Mouse (Mus musculus): ENCODE results near the gene Chic2. TPM values are rescaled to one million over a fixed set of nuclear protein-coding genes. Genes with fewer than 3 reads are reported as not detected.

The Chic2 gene
- polyA plus RNA-seq, 1 experiment from 2014 or later: 35.1 TPM

GRCm38 (mm10) chr5:74951375-74951774 lies 93.2 kb downstream of the Chic2 start:
- WGBS: 69% methylated on average over 5 of the region's 5 CpGs
- no peak overlapping the region for H3K4me2 ChIP-seq (replicated peaks)
- 0 out of 2 replicates have a peak, but pooled peaks cover 3% of the 10 kb centered on the region for H3K4me1 ChIP-seq
- no peak overlapping the region for H3K27ac ChIP-seq (replicated peaks)
- no peak overlapping the region for H3K4me3 ChIP-seq (replicated peaks)
- no peaks in the 10 kb centered on the region for H3K9me3 ChIP-seq (replicated peaks)
- no peaks in the 10 kb centered on the region for H3K27me3 ChIP-seq
- no peaks in the 10 kb centered on the region for H3K36me3 ChIP-seq
- no peak for ATAC-seq (ENCODE audit: insufficient number of reproducible peaks, low FRiP score, low TSS enrichment, low read depth)
- no peak overlapping the region for H3K9ac ChIP-seq

GRCm38 (mm10) chr5:74949298-74949697 lies 95.3 kb downstream of the Chic2 start:
- Histone ChIP-seq H3K36me3 (no peaks in the 10 kb centered on the region), H3K9ac (no peak overlapping the region), H3K27ac (replicated peaks) (no peak overlapping the region), H3K4me3 (replicated peaks) (no peak overlapping the region), H3K4me1 (peaks cover 7% of the 10 kb centered on the region; the same call in 1 of the 2 replicates), H3K27me3 (0 out of 2 replicates have a peak, but pooled peaks cover 3% of the 10 kb centered on the region), H3K4me2 (replicated peaks) (no peak overlapping the region), H3K9me3 (replicated peaks) (no peaks in the 10 kb centered on the region)
- 62% methylated on average over 7 of the region's 7 CpGs for WGBS
- no peak for ATAC-seq (ENCODE audit: insufficient number of reproducible peaks, low FRiP score, low TSS enrichment, low read depth)

- H3K4me2 ChIP-seq (replicated peaks): no peak overlapping the region
- H3K9me3 ChIP-seq (replicated peaks): no peaks in the 10 kb centered on the region
- no peaks in the 10 kb centered on the region for H3K36me3 ChIP-seq
- H3K27ac ChIP-seq (replicated peaks): no peak overlapping the region
- no peak for ATAC-seq (ENCODE audit: insufficient number of reproducible peaks, low FRiP score, low TSS enrichment, low read depth)
- H3K4me3 ChIP-seq (replicated peaks): no peak overlapping the region
- H3K27me3 ChIP-seq: 0 out of 2 replicates have a peak, but pooled peaks cover 3% of the 10 kb centered on the region
- WGBS: 60% methylated on average over 8 of the region's 8 CpGs
- H3K9ac ChIP-seq: no peak overlapping the region
- H3K4me1 ChIP-seq: peaks cover 15% of the 10 kb centered on the region
Observed at GRCm38 (mm10) chr5:74948482-74948881, 96.1 kb downstream of the Chic2 start.

Other genes with a start within 250 kb of the Chic2 start
- gene Gsx2, start 30.8 kb upstream of the Chic2 start, polyA plus RNA-seq (2015; fragmentation: Nextera tagmentation; extraction: Ambion mirVana): not detected in 2 replicates
- 64.9 and 65.0 TPM in 2 replicates for gene Pdgfra, start 107.5 kb upstream of the Chic2 start, polyA plus RNA-seq (2015; fragmentation: Nextera tagmentation; extraction: Ambion mirVana)

Measured in embryonic facial prominence, embryonic 15.5 days (tissue).